Mouse (Mus musculus): ENCODE data around the gene Pkd1l2. TPM values are rescaled to one million over a fixed set of nuclear protein-coding genes. Genes with fewer than 3 reads are reported as not detected.

Pkd1l2 gene
- total RNA-seq, 1 experiment: 1.5 TPM

GRCm38 (mm10) chr8:117015670-117016069 is 66.6 kb downstream of the Pkd1l2 start:
- in situ Hi-C loops (cut with MboI; ENCODE audit: low sequenced_read_pairs in 2 of 2, unreplicated experiment in 2 of 2): no loop called here
- no peak for DNase-seq (ENCODE audit: low read depth, low spot score)

DNA sequence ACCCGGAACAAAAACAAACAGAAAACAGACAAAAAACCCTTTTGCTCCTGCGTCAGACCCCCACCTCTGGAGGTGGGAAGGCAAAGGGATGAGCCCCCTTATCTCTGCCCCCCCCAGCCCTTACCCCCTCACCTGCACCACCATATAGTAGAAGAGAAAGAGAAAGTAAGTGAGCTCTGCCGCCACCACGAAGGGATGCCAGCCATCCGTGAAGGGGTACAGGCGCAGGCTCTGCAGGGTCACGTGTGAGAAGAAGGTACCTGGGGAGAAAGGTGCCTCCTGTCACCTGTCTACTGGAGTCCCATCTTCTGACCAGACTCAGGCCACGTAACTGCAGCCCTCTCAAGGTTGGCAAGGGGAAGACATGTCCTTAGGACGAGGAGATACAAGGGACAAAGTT is 70.9 kb downstream of the Pkd1l2 start:
- H3K4me3 ChIP-seq (ENCODE audit: insufficient read depth in 1 of 2, low read depth in 1 of 2, low read length in 2 of 2, poor library complexity in 1 of 2, severe bottlenecking in 1 of 2): no peak overlapping the region
- H3K9ac ChIP-seq (ENCODE audit: insufficient read depth, low read depth, low read length, poor library complexity, severe bottlenecking): no peak overlapping the region
- in situ Hi-C loops (cut with MboI; ENCODE audit: low sequenced_read_pairs in 2 of 2, unreplicated experiment in 2 of 2): no loop called here
- TF ChIP-seq ZNF384 (IDR thresholded peaks at IDR 0.05; ENCODE audit: low read depth, low read length) (no peak), HCFC1 (IDR thresholded peaks at IDR 0.05; ENCODE audit: borderline replicate concordance, insufficient read depth, low read length) (no peak), ZC3H11A (IDR thresholded peaks at IDR 0.05; ENCODE audit: borderline replicate concordance, low read depth, low read length) (no peak), CHD2 (IDR thresholded peaks at IDR 0.05; ENCODE audit: low read depth, low read length) (no peak), MAFK (IDR thresholded peaks at IDR 0.05; ENCODE audit: insufficient read depth, low read depth, low read length) (no peak)
- H3K27ac ChIP-seq (ENCODE audit: insufficient read depth, low read depth, low read length, poor library complexity, severe bottlenecking): no peak overlapping the region
- H3K9me3 ChIP-seq (ENCODE audit: control insufficient read depth, insufficient read depth, low read depth, low read length): 0 out of 2 replicates have a peak, but pooled peaks cover 9% of the 10 kb centered on the region
- peaks cover 0 to 5% of the 10 kb centered on the region in 2 experiments; a peak in 2 of 4 replicates for H3K4me1 ChIP-seq (ENCODE audit: control insufficient read depth in 2 of 2, insufficient read depth in 2 of 2, low read length in 2 of 2, poor library complexity in 1 of 2)
- H3K36me3 ChIP-seq (ENCODE audit: control insufficient read depth, insufficient read depth, low read length, poor library complexity, severe bottlenecking): no peaks in the 10 kb centered on the region
- no peak for DNase-seq (ENCODE audit: low read depth, low spot score)

More at GRCm38 (mm10) chr8:117015670-117016069, 66.6 kb downstream of the Pkd1l2 start:
- Histone ChIP-seq H3K4me1 (ENCODE audit: control insufficient read depth in 2 of 2, insufficient read depth in 2 of 2, low read length in 2 of 2, poor library complexity in 1 of 2) (peaks cover 0 to 26% of the 10 kb centered on the region in 2 experiments; a peak in 2 of 4 replicates), H3K4me3 (ENCODE audit: insufficient read depth in 1 of 2, low read depth in 1 of 2, low read length in 2 of 2, poor library complexity in 1 of 2, severe bottlenecking in 1 of 2) (0 out of 4 replicates have a peak overlapping the region, but pooled peaks of 1 of the 2 experiments have one; percentile 5), H3K9ac (ENCODE audit: insufficient read depth, low read depth, low read length, poor library complexity, severe bottlenecking) (no peak overlapping the region), H3K36me3 (ENCODE audit: control insufficient read depth, insufficient read depth, low read length, poor library complexity, severe bottlenecking) (no peaks in the 10 kb centered on the region), H3K9me3 (ENCODE audit: control insufficient read depth, insufficient read depth, low read depth, low read length) (no peaks in the 10 kb centered on the region), H3K27ac (ENCODE audit: insufficient read depth, low read depth, low read length, poor library complexity, severe bottlenecking) (no peak overlapping the region)
- TF ChIP-seq MAFK (IDR thresholded peaks at IDR 0.05; ENCODE audit: insufficient read depth, low read depth, low read length) (no peak), ZNF384 (IDR thresholded peaks at IDR 0.05; ENCODE audit: low read depth, low read length) (no peak), ZC3H11A (IDR thresholded peaks at IDR 0.05; ENCODE audit: borderline replicate concordance, low read depth, low read length) (no peak), CHD2 (IDR thresholded peaks at IDR 0.05; ENCODE audit: low read depth, low read length) (no peak), HCFC1 (IDR thresholded peaks at IDR 0.05; ENCODE audit: borderline replicate concordance, insufficient read depth, low read length) (no peak)

DNA sequence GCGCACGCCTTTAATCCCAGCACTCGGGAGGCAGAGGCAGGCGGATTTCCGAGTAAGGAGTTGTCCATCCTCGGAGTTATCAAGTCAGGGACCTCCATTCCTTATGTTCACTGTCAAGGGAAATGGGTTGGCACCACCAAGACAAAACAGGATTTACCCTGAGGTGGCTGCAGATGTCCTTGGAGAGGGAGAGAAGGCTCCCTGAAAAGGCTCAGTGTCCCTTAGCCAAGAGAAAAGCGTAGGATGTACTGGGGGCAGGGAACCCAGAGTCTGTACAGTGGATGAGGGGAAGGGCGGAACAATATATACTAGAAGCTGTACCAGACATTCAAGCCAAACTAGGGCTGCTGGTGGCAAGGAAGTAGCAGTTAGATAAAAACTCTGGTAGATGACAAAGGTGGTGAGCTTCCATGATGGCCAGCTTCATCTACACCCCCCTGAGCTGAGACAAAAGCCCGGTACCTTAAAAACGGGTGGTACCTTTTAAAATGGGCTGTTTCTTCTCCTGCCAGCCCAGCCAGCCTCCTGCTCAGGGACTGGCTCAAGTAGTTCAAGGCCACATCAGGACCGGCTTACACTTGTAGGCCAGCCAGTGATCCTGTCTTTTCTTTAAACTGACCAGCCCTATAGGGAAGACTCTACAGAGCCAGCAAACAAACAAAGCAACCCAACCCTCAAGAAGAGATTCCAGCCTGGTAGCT is 88.1 kb downstream of the Pkd1l2 start:
- Histone ChIP-seq H3K4me1 (ENCODE audit: control insufficient read depth in 2 of 2, insufficient read depth in 2 of 2, low read length in 2 of 2, poor library complexity in 1 of 2) (peaks cover 3 to 7% of the 10 kb centered on the region in 2 experiments; a peak in 3 of 4 replicates), H3K4me3 (ENCODE audit: insufficient read depth in 1 of 2, low read depth in 1 of 2, low read length in 2 of 2, poor library complexity in 1 of 2, severe bottlenecking in 1 of 2) (peak overlapping the region; percentile 31 to 77; a peak in 3 of 4 replicates), H3K9me3 (ENCODE audit: control insufficient read depth, insufficient read depth, low read depth, low read length) (no peaks in the 10 kb centered on the region), H3K36me3 (ENCODE audit: control insufficient read depth, insufficient read depth, low read length, poor library complexity, severe bottlenecking) (peaks cover 6% of the 10 kb centered on the region; the same call in 1 of the 2 replicates), H3K27ac (ENCODE audit: insufficient read depth, low read depth, low read length, poor library complexity, severe bottlenecking) (no peak overlapping the region; the same call in 1 of the 2 replicates), H3K9ac (ENCODE audit: insufficient read depth, low read depth, low read length, poor library complexity, severe bottlenecking) (0 out of 2 replicates have a peak overlapping the region, but pooled peaks have one; percentile 28)
- DNase-seq (ENCODE audit: low read depth, low spot score): no peak
- in situ Hi-C loops (cut with MboI; ENCODE audit: low sequenced_read_pairs in 2 of 2, unreplicated experiment in 2 of 2): no loop called here
- TF ChIP-seq HCFC1 (IDR thresholded peaks at IDR 0.05; ENCODE audit: borderline replicate concordance, insufficient read depth, low read length): no peak
- no peak for TF ChIP-seq ZC3H11A (IDR thresholded peaks at IDR 0.05; ENCODE audit: borderline replicate concordance, low read depth, low read length)
- TF ChIP-seq ZNF384 (IDR thresholded peaks at IDR 0.05; ENCODE audit: low read depth, low read length): no peak
- TF ChIP-seq MAFK (IDR thresholded peaks at IDR 0.05; ENCODE audit: insufficient read depth, low read depth, low read length): no peak

DNA sequence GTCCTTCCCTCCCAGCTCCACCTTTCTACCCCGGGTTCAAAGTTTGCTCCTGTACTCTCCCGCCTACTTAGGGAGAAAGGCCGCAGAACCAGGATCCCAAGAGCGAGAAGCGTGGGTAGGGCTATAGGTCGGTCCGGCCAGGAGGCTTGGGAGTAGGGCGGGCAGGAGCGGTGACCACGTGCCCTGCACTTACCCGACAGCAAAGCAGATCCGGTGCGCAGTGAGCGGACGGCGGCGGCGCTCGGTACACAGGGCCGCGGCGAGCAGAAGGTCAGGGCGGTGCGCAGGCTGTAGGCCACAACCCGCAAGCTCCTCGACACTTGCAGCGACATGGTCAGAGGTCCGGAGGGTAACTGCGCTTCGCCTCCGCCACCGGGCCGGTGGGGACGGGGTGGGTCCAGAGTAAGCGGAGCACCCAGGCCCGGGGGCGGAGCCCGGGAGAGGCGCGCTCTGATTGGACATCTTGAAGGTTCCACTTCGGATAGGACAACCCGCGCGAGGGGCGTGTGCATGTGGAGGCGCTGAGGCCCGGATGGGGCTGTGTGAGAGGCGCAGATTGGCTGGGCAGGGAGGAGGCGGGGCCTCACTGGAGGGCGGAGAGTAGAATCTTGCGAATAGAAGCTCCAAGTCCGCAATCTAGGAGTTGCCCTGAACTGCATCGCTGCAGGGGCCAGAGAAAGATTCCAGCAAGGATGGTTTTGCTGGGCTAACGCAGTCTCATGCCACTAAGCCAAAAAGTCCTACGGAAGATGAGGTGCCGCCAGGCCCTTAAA is 89.0 kb downstream of the Pkd1l2 start, which contains the start of gene Gcsh:
TSS of gene Gcsh (minus strand) at position 443 of the 773 bp plus-strand sequence.
- in situ Hi-C loops (cut with MboI; ENCODE audit: low sequenced_read_pairs in 2 of 2, unreplicated experiment in 2 of 2): no loop called here
- H3K36me3 ChIP-seq (ENCODE audit: control insufficient read depth, insufficient read depth, low read length, poor library complexity, severe bottlenecking): peaks cover 9% of the 10 kb centered on the region
- H3K9ac ChIP-seq (ENCODE audit: insufficient read depth, low read depth, low read length, poor library complexity, severe bottlenecking): peak within 1 kb of the TSS; percentile 86
- no peaks in the 10 kb centered on the region for H3K9me3 ChIP-seq (ENCODE audit: control insufficient read depth, insufficient read depth, low read depth, low read length)
- H3K27ac ChIP-seq (ENCODE audit: insufficient read depth, low read depth, low read length, poor library complexity, severe bottlenecking): peak within 1 kb of the TSS; percentile 26
- peak within 1 kb of the TSS; percentile 77 to 87 for H3K4me3 ChIP-seq (ENCODE audit: insufficient read depth in 1 of 2, low read depth in 1 of 2, low read length in 2 of 2, poor library complexity in 1 of 2, severe bottlenecking in 1 of 2)
- peak; percentile 99 for DNase-seq (ENCODE audit: low read depth, low spot score)
- TF ChIP-seq ZC3H11A (IDR thresholded peaks at IDR 0.05; ENCODE audit: borderline replicate concordance, low read depth, low read length): no peak
- TF ChIP-seq HCFC1 (IDR thresholded peaks at IDR 0.05; ENCODE audit: borderline replicate concordance, insufficient read depth, low read length): no peak
- no peak for TF ChIP-seq CHD2 (IDR thresholded peaks at IDR 0.05; ENCODE audit: low read depth, low read length)
- no peak for TF ChIP-seq MAFK (IDR thresholded peaks at IDR 0.05; ENCODE audit: insufficient read depth, low read depth, low read length)
- no peak for TF ChIP-seq ZNF384 (IDR thresholded peaks at IDR 0.05; ENCODE audit: low read depth, low read length)
- H3K4me1 ChIP-seq (ENCODE audit: control insufficient read depth in 2 of 2, insufficient read depth in 2 of 2, low read length in 2 of 2, poor library complexity in 1 of 2): peaks cover 3 to 7% of the 10 kb centered on the region in 2 experiments; a peak in 3 of 4 replicates

All from ES-E14 (cell line).